Mouse (Mus musculus) heart, embryonic 14.5 days (tissue): Measurements from ENCODE around the gene Gosr2. TPM values are rescaled to one million over a fixed set of nuclear protein-coding genes. Genes with fewer than 3 reads are reported as not detected.

ENCODE experiments used
- ATAC-seq: fragments of 200-750 bp; cut with Nextera tagmentation; 2 replicates; pipeline ENCODE4 v1.8.0; 2017; ENCODE audit warnings: low read depth, moderate TSS enrichment; ENCODE audit not compliant: insufficient number of reproducible peaks, insufficient read depth, low FRiP score
- H3K27ac ChIP-seq, 2 experiments: fragments of 200-500 bp in 1 of 2; fragments of 300-500 bp in 1 of 2; sonication (generic) in 1 of 2; replicated peaks in 1 of 2; 2 replicates each; pipeline ENCODE4 v1.5.1; 2012 to 2014; ENCODE audit warnings: low read depth in 2 of 2, low read length in 2 of 2, control low read depth in 1 of 2, mild to moderate bottlenecking in 1 of 2, mixed read lengths in 1 of 2; ENCODE audit not compliant: control insufficient read depth in 1 of 2, insufficient read depth in 1 of 2
- H3K27me3 ChIP-seq: fragments of 300-500 bp; sonication (generic); 2 replicates; pipeline ENCODE4 v1.6.1; 2014; ENCODE audit warnings: mild to moderate bottlenecking, low read length, control low read depth; ENCODE audit not compliant: control insufficient read depth, insufficient read depth
- H3K36me3 ChIP-seq: fragments of 300-500 bp; sonication (generic); 2 replicates; pipeline ENCODE4 v1.6.1; 2014; ENCODE audit warnings: mild to moderate bottlenecking, control low read depth, low read length, mixed read lengths; ENCODE audit not compliant: control insufficient read depth, insufficient read depth
- H3K4me1 ChIP-seq, 2 experiments: fragments of 200-500 bp in 1 of 2; fragments of 300-500 bp in 1 of 2; sonication (generic) in 1 of 2; 2 replicates each; pipeline ENCODE4 v1.6.1; 2012 to 2014; ENCODE audit warnings: low read length in 2 of 2, control low read depth in 1 of 2, mixed read lengths in 1 of 2; ENCODE audit not compliant: control insufficient read depth in 2 of 2, insufficient read depth in 2 of 2
- H3K4me2 ChIP-seq: fragments of 300-500 bp; sonication (generic); 2 replicates; pipeline ENCODE4 v1.6.1; 2014; ENCODE audit warnings: mild to moderate bottlenecking, low read length
- H3K4me3 ChIP-seq, 2 experiments: fragments of 200-500 bp in 1 of 2; fragments of 300-500 bp in 1 of 2; sonication (generic) in 1 of 2; 2 replicates each; pipeline ENCODE4 v1.5.1; 2012 to 2014; ENCODE audit warnings: low read length in 2 of 2, mild to moderate bottlenecking in 2 of 2, control low read depth in 1 of 2, low read depth in 1 of 2, moderate library complexity in 1 of 2; ENCODE audit not compliant: control insufficient read depth in 1 of 2, insufficient read depth in 1 of 2
- H3K9ac ChIP-seq: fragments of 300-500 bp; sonication (generic); 2 replicates; pipeline ENCODE4 v1.6.1; 2014; ENCODE audit warnings: mild to moderate bottlenecking, low read length
- H3K9me3 ChIP-seq: fragments of 300-500 bp; sonication (generic); 2 replicates; pipeline ENCODE4 v1.6.1; 2016; ENCODE audit warnings: low read length, control low read depth; ENCODE audit not compliant: control insufficient read depth
- WGBS: fragments of 180-500 bp; shearing (Covaris S2); extraction: QIAGEN DNeasy Blood & Tissue Kit; methylation state at CpG from one replicate; pipeline ENCODE4 v1.1.7; 2014; 5-methylcytosine and 5-hydroxymethylcytosine counted together
- polyA plus RNA-seq: library from polyadenylated mRNA; unstranded; fragments of >200 nt; fragmentation: Nextera tagmentation; extraction: Ambion mirVana; gene quantifications from 2 replicates; pipeline ENCODE4 v1.2.1, GENCODE M21; 2014

Gosr2 gene
- polyA plus RNA-seq, 1 experiment from 2014 or later = 60.4 TPM

- no peaks in the 10 kb centered on the region for H3K36me3 ChIP-seq
- H3K9ac ChIP-seq = no peak overlapping the region
- no peaks in the 10 kb centered on the region for H3K9me3 ChIP-seq
- no peaks in the 10 kb centered on the region for H3K27me3 ChIP-seq
- WGBS = 59% methylated on average over 13 of the region's 13 CpGs
- ATAC-seq = no peak
- no peak overlapping the region for H3K4me2 ChIP-seq
- peaks cover 0 to 2% of the 10 kb centered on the region in 2 experiments; a peak in 1 of 4 replicates for H3K4me1 ChIP-seq
- H3K4me3 ChIP-seq = no peak overlapping the region
- H3K27ac ChIP-seq = no peak overlapping the region
These were observed 30.7 kb downstream of the Gosr2 start for GRCm38 (mm10) chr11:103666907-103667426.

- Histone ChIP-seq H3K9me3 (no peaks in the 10 kb centered on the region), H3K4me1 (peaks cover 0 to 2% of the 10 kb centered on the region in 2 experiments; a peak in 1 of 4 replicates), H3K27ac (no peak overlapping the region), H3K9ac (no peak overlapping the region), H3K27me3 (no peaks in the 10 kb centered on the region), H3K4me3 (no peak overlapping the region), H3K36me3 (no peaks in the 10 kb centered on the region), H3K4me2 (no peak overlapping the region)
- WGBS = 29% methylated on average over 10 of the region's 10 CpGs
- ATAC-seq = no peak
These were observed 31.4 kb downstream of the Gosr2 start for GRCm38 (mm10) chr11:103666181-103666906.

- no peak overlapping the region for H3K4me3 ChIP-seq
- H3K9ac ChIP-seq = no peak overlapping the region
- WGBS = 44% methylated on average over 1 of the region's 1 CpGs
- ATAC-seq = no peak
- H3K36me3 ChIP-seq = no peaks in the 10 kb centered on the region
- H3K4me2 ChIP-seq = no peak overlapping the region
- peaks cover 0 to 2% of the 10 kb centered on the region in 2 experiments; a peak in 1 of 4 replicates for H3K4me1 ChIP-seq
- H3K27ac ChIP-seq = no peak overlapping the region
- H3K27me3 ChIP-seq = no peaks in the 10 kb centered on the region
- H3K9me3 ChIP-seq = no peaks in the 10 kb centered on the region
These were observed 32.0 kb downstream of the Gosr2 start for GRCm38 (mm10) chr11:103665695-103666094.

- H3K9me3 ChIP-seq = no peaks in the 10 kb centered on the region
- H3K27me3 ChIP-seq = no peaks in the 10 kb centered on the region
- H3K27ac ChIP-seq = no peak overlapping the region
- WGBS = 80% methylated on average over 8 of the region's 8 CpGs
- H3K4me3 ChIP-seq = no peak overlapping the region
- no peak overlapping the region for H3K4me2 ChIP-seq
- ATAC-seq = no peak
- no peaks in the 10 kb centered on the region for H3K36me3 ChIP-seq
- H3K9ac ChIP-seq = no peak overlapping the region
- H3K4me1 ChIP-seq = peaks cover 0 to 2% of the 10 kb centered on the region in 2 experiments; a peak in 1 of 4 replicates
These were observed 34.6 kb downstream of the Gosr2 start for GRCm38 (mm10) chr11:103663119-103663518.

GRCm38 (mm10) chr11:103662546-103662945, 35.2 kb downstream of the Gosr2 start:
- H3K9me3 ChIP-seq = no peaks in the 10 kb centered on the region
- H3K27me3 ChIP-seq = no peaks in the 10 kb centered on the region
- peaks cover 0 to 2% of the 10 kb centered on the region in 2 experiments; a peak in 1 of 4 replicates for H3K4me1 ChIP-seq
- no peak overlapping the region for H3K27ac ChIP-seq
- no peak for ATAC-seq
- WGBS = 66% methylated on average over 5 of the region's 5 CpGs
- no peaks in the 10 kb centered on the region for H3K36me3 ChIP-seq
- H3K4me3 ChIP-seq = no peak overlapping the region
- no peak overlapping the region for H3K4me2 ChIP-seq
- H3K9ac ChIP-seq = no peak overlapping the region

- no peak overlapping the region for H3K27ac ChIP-seq
- no peaks in the 10 kb centered on the region for H3K9me3 ChIP-seq
- H3K4me1 ChIP-seq = peaks cover 0 to 2% of the 10 kb centered on the region in 2 experiments; a peak in 1 of 4 replicates
- WGBS = 50% methylated on average over 4 of the region's 4 CpGs
- no peak overlapping the region for H3K4me3 ChIP-seq
- no peak overlapping the region for H3K4me2 ChIP-seq
- H3K27me3 ChIP-seq = no peaks in the 10 kb centered on the region
- no peak overlapping the region for H3K9ac ChIP-seq
- ATAC-seq = no peak
- no peaks in the 10 kb centered on the region for H3K36me3 ChIP-seq
These were observed 35.8 kb downstream of the Gosr2 start for GRCm38 (mm10) chr11:103661863-103662262.

- no peak overlapping the region for H3K9ac ChIP-seq
- H3K9me3 ChIP-seq = no peaks in the 10 kb centered on the region
- no peak overlapping the region for H3K4me2 ChIP-seq
- 79% methylated on average over 7 of the region's 7 CpGs for WGBS
- H3K27ac ChIP-seq = no peak overlapping the region
- no peaks in the 10 kb centered on the region for H3K36me3 ChIP-seq
- no peaks in the 10 kb centered on the region for H3K4me1 ChIP-seq
- peaks cover 31% of the 10 kb centered on the region for H3K27me3 ChIP-seq
- ATAC-seq = no peak
- no peak overlapping the region for H3K4me3 ChIP-seq
These were observed 39.5 kb downstream of the Gosr2 start for GRCm38 (mm10) chr11:103658189-103658588.
